ENCODE assay signal across 13 mouse cellular contexts in genomic region chr1:51199954-51200353, GRCm38 (mm10).
"Had no signal": no experiment of that assay in that cellular context is flagged by ENCODE, and none has a peak within 500 bp of the region (broad histone marks: within the 10 kb centered on the region; RNA-seq: fewer than 3 reads in every experiment).

No protein-coding gene starts in this region.

- H3K27ac ChIP-seq: midbrain, embryonic 10.5 days; midbrain, embryonic 12.5 days; neural tube, embryonic 12.5 days had no signal

- H3K4me3 ChIP-seq: midbrain, embryonic 10.5 days; midbrain, embryonic 12.5 days; neural tube, embryonic 12.5 days had no signal

- DNase-seq: lung, adult 18-20 months; lung, embryonic 14.5 days; lung, postnatal 10 days; lung, postnatal 4 days; midbrain, embryonic 14.5 days; right cerebral cortex, postnatal 4 days; spleen, adult 18-20 months; thymus, adult 18-20 months; thymus, postnatal 14 days; thymus, postnatal 36 days had no signal
